Mouse (Mus musculus) embryonic fibroblast, embryonic 13.5 days (primary cell): Measurements from ENCODE around the gene Igfbp2.

Experiments used
- CTCF ChIP-seq: IDR thresholded peaks from 2 replicates; pipeline ENCODE4 v1.5.1; 2011; ENCODE audit warnings: mild to moderate bottlenecking, control low read depth, low read length, moderate library complexity, borderline replicate concordance; ENCODE audit not compliant: insufficient read depth
- POLR2A ChIP-seq: IDR thresholded peaks from 2 replicates; pipeline ENCODE4 v1.6.1; 2011; ENCODE audit warnings: low read depth, mild to moderate bottlenecking, control low read depth, low read length, moderate library complexity

DNA sequence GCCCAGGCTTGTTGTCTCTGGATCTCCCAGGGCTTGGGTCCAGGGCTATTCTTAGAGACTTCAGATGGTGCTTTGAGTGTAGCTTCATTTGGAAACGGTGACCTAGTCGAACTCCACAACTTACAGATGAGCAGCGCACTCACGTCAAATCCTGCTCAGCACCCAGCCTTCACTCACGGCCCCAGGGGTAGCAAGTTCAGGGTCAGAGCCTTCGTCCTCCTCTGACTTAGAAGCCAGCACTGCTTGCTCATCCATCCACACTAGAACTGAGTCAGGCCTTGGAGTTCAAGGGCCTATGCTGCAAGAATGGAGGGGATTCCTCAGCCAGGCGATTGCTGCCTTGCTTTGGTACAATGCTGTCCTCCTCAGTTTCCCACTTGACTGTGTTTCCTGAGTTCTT is 15.5 kb downstream of the Igfbp2 start:
- no peak for TF ChIP-seq CTCF
- no peak for TF ChIP-seq POLR2A
